Mouse (Mus musculus) retina, adult 2 months (tissue): ENCODE measurements around the gene Nepro.

Experiments
- DNase-seq: peaks from one replicate; pipeline ENCODE4 v3.0.0-alpha.2; 2012; ENCODE audit warnings: low read depth, low spot score

The Nepro gene

DNA sequence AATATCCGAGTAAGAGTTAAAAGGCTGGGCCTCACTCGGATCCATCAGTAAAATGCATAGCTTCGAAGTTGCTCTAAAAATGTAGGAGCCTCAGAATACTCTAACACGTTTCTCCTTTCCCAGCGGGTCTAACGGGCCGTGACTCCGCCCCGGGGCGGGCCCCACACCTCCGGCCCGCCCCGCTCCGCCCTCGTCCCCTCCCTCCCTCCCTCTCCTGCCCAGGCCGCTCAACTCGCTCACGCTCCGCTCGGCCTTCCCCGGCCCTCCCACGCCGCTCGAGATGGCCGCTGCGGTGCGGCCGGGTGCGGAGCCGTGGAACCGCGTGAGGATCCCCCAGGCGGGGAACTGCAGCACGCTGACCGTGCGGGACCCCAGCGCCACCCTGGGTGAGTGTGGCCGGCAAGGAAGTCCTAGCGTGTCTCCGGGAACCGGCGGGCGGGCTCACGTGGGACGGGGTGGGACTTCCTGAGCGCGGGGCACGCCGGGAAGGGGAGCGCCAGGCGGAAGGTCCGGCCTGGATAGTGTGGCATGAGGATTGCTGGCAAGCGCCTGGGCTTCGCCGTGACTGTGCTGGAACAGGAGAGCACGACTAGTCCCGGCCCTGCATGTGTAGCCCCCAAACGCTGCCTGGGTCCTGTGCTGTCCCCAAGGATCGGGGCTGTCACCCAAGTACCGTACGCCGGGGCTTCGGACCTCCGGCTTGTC lies at the start of gene Nepro:
Gene Nepro, plus strand, starts transcription at position 219 of the 705 bp plus-strand sequence.
- peak; percentile 82 for DNase-seq

DNA sequence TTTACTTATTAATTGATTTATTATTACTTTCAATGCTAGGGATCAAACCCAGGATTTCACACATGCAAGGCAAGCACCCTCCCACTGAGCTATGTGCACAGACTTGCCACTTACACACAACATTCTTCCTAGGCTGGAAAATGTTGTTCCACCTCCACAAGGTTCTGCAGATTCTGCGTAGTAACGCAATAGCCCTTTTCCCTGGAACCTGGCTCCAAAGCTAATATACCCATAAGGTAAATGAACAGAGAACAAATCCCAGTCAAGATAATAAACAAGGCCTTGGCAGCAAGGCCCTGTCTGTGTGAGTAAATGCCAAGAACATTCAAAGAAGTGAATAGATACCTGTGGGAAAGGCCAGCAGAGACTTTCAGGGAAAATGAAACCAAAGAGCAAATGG lies 47.7 kb upstream of the Nepro start:
- no peak for DNase-seq

DNA sequence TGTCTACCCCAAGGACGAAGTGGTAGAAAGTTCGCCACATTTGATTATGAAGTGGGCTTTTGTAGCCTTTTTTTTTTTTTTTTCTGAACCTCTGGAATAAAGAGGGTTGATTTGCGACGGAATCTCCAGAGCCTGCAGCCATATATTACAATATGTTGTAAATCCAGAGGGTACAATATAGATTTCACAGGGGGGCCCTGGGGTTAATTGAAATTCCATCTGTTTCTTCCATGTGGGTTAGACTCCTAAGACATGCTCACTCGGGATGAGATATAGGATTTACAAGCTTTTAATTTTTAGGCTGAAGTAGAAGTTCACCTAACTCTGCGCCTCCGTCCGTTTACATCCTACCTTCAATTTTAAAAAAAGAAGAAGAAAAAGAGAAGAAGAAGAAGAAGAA lies 45.0 kb upstream of the Nepro start:
- no peak for DNase-seq

DNA sequence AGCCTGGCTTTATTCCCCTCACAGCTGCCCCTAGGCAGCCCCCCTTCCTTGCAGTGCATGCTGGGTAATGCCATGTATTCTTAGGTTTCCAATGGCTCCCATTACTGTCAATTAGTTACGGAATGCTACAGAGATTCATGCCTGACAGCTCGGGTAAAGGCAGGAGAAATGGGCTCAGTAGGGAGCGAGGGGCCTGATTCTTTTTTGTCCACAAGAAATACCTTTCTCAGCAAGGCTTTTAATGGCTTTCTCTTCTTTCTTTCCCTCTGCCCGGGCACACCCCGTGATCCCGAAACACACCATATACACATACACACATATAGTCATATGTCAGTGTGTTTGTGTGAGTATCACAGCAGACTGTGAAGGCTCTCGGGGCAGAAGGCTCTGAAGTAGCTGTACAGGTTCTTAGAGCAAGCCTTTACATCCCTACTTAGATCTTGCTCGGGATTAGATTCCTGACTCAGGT lies 44.6 kb upstream of the Nepro start:
- no peak for DNase-seq

DNA sequence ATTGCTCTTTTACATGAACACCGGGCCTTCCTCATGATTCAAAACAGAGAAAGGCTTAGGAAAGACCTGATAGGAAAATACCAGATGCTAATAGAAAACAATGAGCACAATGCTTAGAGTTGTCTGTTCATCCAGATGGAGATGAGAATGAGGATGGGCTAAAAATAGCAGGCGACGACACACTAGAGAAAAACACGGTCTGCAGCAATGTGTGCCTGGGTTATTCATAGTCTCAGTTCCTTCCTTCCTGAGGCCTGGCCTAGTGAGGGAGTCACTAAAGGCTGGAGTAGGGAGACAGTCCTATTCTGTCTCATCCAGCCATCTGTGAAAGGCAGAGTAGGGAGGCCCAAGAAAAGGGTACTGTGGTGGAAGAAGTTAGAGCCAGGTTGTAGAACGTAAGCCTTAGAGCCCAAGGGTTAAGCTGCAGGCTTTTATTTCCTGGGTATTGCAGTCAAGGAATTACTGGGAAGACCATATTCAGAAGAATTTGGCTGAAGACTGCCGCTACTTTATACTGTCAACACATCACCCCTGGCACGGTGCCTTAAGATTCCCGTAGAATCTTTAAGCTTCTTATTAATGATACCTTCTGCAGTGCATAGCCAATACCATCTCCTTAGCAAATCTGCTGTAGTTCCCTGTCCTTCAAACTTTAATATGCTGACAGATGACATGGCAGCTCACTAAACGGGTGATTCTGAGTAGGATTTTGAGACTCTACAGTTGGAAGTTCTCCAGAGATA lies 43.2 kb upstream of the Nepro start:
- no peak for DNase-seq

DNA sequence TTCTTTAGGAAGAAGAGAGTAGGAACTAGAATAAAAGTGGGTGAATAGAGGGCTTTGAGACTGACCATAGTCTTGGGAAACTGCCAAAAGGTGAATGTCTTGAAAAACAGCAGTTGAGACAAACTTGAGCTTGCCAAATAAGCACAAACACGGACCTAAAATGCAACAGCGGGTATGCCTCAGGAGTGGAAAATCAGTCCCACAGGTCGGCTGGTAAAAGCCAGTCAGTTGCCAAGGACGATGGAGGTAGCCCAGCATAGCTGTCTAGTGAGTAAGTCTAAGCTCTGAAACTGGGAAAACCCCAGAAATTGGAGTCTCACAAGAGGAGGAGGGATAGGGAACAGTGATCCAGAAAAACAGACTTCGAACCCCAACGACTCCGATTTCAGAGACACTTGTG lies 39.5 kb upstream of the Nepro start:
- DNase-seq: no peak

DNA sequence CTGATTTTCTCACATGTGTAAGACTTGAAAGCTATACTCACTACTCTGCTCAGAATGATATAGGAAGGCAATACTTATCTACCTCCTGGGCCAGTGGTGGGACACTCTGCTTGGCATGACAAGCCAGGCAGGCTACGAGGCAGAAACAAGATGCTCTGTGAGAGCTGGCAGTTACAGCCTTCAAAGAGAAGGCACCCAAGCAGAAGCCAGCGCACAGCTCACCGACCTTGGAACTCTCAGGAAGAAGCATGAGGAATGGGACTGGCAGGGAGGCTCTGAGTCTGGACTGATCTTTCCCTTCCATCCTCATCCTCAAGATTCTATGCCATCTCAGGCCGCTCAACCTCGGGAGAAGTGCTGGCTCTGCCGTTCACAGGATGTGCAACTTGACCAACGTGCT lies 38.7 kb upstream of the Nepro start:
- DNase-seq: no peak

DNA sequence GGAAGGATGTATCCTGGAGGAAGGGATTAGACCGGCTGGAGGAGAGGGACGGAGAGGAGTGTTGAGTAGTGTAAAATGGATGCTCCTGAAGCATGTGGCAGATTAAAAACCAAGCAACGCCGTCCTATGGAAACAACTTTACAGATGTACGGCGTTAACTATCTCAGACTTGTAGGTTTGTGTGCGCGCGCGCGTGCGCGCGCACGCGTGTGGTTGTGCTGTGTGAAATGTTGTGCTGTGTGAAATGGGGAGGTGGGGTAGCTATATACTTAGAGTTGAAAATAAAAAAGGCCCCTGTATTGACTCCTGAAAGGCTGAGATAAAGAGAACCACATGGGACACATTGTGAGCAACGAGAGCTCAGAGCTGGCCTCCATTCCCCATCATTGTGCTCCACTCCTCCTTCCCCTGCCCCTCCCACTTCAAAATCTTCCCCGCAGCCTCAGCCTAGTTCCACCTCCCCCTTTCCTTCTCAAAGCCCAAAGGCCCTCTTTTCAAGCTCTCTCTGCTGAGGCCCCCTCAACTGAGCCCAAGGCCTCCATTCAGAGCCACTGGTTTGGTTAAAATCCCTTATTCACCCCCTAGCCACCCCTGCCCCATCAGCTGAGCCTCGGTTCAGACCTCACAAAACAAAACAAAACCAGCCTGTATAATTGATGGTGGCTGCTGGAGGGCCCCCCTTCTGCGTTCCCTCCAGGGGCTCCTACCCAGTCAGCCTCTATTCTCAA lies 36.9 kb upstream of the Nepro start:
- no peak for DNase-seq

DNA sequence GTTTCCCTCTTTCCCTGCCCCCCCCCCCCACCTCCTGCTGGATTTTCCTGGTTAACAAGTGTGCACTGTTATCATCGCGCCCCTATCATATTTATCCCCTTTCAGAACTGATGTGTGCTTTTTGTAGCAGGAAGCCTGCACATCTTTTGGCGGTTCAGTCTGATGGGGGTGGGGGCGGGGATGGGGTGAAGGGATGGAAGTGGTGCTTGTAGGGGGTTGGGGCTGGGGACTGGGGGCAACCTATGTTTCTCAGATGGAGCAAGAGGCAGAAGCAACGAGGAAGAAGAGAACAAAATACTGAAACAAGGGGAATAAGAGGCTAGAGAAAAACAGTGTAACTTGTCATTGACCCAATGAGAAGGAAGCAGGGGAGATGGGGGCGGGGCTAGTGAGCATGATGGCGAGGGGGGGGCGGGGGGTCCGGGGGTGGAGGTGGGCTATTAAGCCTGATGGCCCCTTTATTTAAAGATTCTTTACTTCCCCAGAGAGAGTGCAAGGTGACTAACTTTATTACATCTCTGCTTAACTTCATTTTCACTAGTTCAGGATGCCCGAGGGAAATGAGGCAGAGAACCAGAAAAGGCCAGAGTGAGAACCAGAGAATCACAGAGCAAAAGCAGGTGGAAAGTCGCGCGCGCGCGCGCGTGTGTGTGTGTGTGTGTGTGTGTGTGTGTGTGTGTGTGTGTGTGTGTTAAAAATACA lies 36.2 kb upstream of the Nepro start:
- DNase-seq: no peak

DNA sequence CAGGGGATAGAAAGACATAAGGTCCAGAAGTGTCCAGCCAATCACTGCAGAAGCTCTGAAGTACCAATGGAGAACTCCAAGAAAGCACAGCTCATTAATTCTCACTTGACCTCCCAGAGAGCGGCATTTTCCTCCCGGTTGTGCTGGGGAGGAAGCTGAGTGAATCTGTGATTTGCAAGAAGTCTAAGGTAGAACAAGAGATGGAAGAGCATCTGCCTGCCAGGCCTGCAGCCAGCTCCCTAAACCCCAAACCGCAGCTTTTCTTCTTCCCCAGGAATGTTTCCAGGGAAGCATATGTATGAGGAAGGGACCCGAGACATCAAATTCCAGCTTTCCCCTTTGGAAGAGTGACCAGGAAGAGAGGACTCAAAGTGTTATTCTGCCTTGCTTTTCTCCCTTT lies 35.6 kb upstream of the Nepro start:
- no peak for DNase-seq

DNA sequence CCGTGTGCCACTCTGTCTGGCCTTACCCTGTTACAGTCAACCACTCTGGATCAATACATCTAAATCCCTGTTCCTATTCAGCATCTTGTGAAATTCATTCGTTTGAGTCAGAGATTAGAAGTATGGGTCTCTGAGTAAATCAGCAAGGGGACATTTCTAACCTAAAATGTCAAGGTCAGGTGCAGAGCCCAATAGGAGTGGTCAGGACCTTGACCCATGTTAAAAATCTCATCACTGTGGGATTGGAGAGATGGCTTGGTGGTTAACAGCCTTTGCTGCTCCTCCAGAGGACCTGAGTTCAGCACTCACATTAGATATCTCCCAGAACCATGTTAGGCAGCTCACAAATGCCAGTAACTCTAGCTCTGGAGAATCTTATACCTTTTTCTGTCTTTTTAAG lies 33.6 kb upstream of the Nepro start:
- DNase-seq: no peak

DNA sequence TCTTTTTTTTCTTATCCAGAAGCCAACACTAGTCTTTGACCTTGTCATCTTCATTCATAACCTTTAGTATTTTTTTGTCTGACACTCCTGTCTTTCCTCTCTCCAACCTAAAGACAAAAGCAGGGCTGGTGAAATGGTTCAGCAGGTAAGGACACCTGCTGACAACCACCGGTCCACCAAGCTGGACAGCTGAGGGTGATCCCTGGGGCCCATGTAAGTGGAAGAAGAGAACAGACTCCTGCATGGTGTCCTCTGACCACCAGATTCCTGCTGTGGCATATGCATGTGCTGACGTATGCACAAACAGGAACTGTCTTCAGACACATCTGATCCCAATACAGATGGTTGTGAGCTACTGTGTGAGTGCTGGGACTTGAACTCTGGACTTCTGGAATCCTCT lies 33.0 kb upstream of the Nepro start:
- DNase-seq: no peak

DNA sequence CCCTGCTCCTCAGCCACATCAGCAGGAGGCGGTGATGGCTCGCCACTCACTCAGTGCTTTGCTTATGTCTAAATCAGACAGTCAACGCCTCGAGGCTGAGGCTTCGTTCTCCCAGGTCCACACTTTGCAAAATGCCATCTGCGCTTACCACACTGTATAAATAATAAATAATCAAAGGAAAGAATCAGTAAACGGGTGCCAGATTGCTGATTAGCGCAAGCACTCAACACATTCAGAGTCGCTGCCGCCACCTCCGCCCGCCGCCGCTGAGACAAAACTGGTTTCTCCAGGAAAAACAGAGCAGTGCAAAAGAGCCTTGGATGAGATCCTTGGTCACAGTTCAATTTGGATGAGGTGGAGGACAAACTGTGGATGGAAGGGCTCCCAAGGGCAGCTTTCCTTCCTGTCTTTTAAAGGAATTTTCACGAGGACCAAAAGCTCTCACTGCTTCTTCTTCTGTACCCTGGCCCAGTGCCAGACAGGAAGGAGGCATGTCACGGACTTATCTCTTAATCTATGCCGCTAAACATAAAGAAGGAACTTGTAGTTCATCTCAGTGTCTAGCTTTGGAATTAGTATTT lies 32.5 kb upstream of the Nepro start:
- no peak for DNase-seq

DNA sequence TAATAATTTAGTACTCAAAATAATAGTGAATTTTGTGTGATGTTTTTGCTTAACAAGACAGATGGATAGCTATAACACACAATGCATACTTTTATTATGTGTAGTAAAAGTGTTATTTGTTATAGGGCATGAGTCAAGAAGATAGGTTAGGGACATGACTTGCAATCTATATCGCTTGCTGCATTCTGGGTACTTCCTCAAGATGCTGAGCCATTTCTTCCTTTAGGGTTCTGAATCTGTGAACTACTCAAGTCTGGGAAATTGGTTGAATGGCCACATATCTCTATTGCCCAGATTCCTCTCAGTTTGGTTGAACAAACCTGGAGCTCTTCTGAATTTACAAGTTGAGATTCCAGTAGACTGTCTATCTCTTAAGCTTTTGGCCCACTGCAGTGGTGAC lies 31.6 kb upstream of the Nepro start:
- DNase-seq: no peak

DNA sequence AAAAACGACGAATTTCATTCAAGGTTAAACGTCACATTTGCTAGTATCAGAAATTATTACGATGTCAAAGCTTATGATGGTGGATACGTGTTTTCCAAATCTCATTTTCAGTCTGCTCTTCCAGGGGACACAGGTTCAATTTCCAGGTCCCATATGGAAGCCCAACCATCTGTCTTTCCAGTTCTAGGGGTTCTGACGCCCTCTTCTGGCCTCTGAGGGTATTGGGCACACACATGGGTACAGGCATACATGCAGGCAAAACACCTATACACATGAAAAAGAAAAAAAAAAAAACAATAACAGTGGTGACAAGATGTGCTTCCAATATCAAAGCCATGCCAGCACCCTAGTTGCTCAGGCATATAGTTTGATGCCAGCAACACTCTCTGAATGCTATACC lies 30.4 kb upstream of the Nepro start:
- no peak for DNase-seq

DNA sequence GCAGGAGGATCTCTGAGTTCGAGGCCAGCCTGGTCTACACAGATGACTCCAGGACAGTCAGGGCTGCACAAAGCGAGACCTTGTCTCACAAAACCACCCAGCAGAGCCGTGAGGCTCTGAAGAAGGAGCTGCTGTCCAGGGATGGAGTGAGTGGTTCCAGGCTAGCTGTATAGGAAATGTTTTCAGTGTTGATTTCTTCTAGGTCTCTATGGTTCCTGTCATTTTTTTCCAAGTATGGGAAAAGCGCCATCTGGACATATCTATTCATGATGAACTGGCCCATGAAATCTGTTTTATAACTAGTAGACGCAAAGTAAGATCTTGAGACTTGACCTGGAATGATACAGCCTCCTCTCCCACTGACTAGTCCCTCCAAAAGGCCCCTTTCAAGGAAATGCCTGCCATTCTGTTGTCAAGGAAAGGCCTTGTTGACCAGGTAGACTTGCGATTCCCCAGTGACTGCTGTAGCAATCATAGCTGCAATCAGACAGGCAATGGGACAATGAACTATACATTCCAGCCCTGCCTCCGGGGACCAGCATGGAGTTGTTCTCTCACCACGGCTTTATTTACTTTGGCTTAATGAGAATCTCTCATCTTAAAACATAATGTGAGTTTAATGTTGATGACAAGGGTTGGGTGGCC lies 28.8 kb upstream of the Nepro start:
- no peak for DNase-seq

DNA sequence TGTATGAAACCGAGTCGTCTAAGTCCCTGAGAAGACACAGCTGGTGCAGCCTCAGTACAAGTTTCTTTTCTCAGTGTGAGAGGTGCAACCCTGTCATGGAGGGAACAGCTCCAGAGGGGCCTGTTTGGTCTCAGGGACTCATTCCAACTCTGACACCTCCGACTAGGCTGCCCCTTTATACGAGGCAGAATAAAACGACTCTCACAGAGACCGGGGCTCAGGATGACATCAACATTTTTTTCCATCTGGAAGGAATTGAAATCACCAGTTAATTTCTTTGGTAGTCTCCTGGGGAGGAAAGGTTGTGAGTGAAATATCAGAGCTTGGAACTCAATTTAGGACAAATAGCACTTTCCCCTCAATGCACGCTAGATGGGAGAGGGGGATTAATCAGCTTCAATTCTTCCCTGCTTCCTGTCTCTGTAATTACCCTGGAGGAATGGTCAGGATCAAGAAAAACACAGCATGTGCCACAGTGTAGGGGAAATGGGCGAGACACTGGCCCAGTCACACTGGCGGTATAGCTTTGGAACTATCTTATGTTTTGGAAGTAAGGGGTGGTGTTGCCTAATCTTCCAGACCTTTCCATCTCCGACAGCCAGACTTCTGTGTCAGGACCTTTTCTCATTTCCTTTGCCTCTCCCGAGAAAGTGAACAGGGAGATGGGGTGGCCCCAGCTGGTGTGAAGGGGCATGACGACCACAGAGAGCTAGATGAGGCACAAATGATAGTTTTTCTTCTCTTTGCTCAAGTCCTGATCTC lies 28.1 kb upstream of the Nepro start:
- no peak for DNase-seq

DNA sequence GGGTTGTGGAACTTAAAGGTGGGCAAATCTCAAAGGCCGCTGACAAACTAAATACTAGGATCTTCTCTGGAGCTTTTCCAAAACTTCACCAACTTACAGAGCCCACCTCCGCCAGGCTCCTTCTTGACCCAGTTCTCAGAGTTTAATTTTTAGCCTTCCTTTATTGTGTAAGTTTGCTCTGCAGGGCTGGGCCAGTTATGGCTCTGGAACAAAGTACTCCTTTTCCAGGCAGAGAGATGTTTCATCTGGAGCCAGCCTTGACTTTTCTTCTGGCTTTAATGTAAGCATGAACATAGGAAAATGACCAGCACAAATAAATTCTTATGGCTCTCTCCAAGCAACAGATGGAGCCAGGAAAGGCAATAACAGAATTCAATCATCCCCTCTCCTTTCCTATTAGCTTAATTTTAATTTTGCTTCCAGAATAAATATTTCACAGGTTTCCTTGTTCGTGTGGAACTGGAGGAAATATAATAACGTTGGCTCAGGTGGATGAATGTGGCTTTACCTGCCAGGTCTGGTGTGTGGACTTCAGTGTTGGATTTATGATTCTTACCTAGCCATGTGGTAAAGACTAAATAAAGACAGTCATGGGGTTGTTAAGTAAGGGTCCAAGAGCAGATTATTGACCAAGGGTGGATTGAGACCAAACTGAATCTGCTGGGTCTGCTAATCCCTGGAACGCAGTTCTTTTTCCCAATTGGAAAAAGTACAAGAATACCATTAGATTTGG lies 26.5 kb upstream of the Nepro start:
- DNase-seq: no peak

DNA sequence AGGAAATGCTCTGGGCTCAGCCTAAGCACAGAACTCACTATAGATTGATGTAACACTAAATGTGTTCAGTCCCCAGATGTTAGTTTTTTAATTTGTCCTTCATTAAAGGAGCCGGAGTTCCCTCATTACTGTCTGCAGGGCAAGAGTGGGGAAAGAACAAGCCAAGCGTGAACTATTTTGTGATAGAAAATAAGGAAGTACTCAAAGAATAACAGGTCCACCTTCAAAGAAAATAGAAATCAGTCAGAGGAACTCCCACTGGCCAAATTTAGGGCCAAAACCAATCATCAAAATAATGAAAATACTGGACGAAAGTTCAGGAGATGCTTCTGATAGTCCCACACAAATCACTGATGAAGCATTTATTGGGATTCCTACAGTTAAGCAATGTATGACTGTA lies 22.9 kb upstream of the Nepro start:
- no peak for DNase-seq

DNA sequence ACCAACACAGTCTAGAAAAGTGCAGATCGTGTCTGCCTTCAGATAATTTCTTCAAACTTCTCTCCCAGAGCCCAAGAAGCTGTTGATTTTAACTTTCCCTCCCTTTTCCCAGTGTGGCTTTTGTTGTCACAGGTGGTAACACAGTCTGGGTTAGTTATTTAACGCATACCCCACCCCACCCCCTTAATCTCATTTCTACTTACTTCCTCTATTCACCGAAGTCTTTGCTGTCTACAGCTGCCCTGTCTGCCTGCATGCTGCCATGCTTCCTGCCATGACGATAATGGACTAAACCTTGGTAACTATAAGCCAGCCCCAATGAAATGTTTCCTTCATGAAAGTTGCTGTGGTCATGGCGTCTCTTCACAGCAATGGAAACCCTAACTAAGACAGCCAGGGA lies 21.8 kb upstream of the Nepro start:
- no peak for DNase-seq
